ENCODE assay signal across 8 mouse cellular contexts in the genomic region with DNA sequence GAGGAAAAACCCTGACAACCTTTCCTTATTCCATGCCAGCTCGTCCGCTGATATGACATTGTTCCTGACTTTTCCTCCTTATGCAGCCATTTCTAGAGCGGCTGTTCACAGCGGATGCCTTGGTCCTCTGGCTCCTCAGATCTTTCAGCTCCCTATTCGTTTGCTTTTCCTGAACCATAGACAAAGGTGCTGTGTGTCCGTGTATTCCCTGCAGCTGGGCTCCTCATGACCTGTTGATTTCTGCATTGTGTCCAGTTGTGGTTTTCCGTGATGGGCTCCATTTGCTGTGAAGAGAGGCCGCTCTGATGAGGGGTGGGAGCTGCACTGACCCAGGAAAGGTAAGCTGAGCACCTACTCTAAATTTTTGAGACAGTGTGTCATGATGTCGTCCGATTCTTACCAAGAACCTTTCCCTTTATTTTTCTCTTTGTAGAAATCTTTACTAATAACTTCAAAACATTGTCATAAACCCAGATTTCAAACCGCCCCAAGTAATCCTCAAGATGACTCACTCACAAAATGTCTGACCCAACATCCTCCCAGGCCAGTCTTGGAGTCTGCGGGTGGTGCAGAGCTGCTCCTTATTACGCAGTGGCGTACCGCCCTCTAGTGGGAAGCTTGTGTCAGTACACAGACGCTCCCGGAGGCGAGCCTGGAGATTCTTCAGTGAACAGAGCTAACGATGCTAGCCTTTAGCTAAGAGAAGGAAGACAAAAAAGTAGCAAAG. TPM values are rescaled to one million over a fixed set of nuclear protein-coding genes. Genes with fewer than 3 reads are reported as not detected.
A peak's percentile ranks its signal among the peaks of the same experiment; 100 is the strongest.
DNase-seq lines count a peak whose midpoint lies in the region; ATAC-seq and TF ChIP-seq lines count a peak whose summit lies in the region.

No protein-coding gene starts in this region.

- H3K27ac ChIP-seq in forebrain, embryonic 13.5 days = no peak overlapping the region
- H3K27ac ChIP-seq in lung, embryonic 14.5 days (ENCODE audit: low read depth) = no peak overlapping the region
- H3K27ac ChIP-seq in olfactory bulb, adult 2 months (ENCODE audit: insufficient read depth, low read depth, low read length) = no peak overlapping the region

- ATAC-seq in forebrain, embryonic 13.5 days = peak; percentile 42
- ATAC-seq in lung, embryonic 14.5 days (ENCODE audit: insufficient read depth) = peak; percentile 59

- H3K4me2 ChIP-seq in forebrain, embryonic 13.5 days = no peak overlapping the region
- H3K4me2 ChIP-seq in lung, embryonic 14.5 days = no peak overlapping the region

- H3K9me3 ChIP-seq in forebrain, embryonic 13.5 days (replicated peaks) = no peaks in the 10 kb centered on the region
- no peaks in the 10 kb centered on the region for H3K9me3 ChIP-seq in lung, embryonic 14.5 days (ENCODE audit: low read depth, low read length)

- H3K36me3 ChIP-seq in forebrain, embryonic 13.5 days (ENCODE audit: poor library complexity, severe bottlenecking) = no peaks in the 10 kb centered on the region
- no peaks in the 10 kb centered on the region for H3K36me3 ChIP-seq in lung, embryonic 14.5 days (ENCODE audit: insufficient read depth)

- no peaks in the 10 kb centered on the region for H3K27me3 ChIP-seq in forebrain, embryonic 13.5 days
- no peaks in the 10 kb centered on the region for H3K27me3 ChIP-seq in lung, embryonic 14.5 days (ENCODE audit: insufficient read depth, low read length)

- peaks cover 13% of the 10 kb centered on the region for H3K4me1 ChIP-seq in forebrain, embryonic 13.5 days
- peaks cover 7% of the 10 kb centered on the region for H3K4me1 ChIP-seq in lung, embryonic 14.5 days (ENCODE audit: insufficient read depth)
- H3K4me1 ChIP-seq in olfactory bulb, adult 2 months (ENCODE audit: control insufficient read depth, insufficient read depth, low read length) = peaks cover 11% of the 10 kb centered on the region

- 39% methylated on average over 19 of the region's 19 CpGs for WGBS in forebrain, embryonic 13.5 days
- 30% methylated on average over 19 of the region's 19 CpGs for WGBS in lung, embryonic 14.5 days
- 38% methylated on average over 19 of the region's 19 CpGs for WGBS in olfactory bulb, adult 2 months

- H3K4me3 ChIP-seq in forebrain, embryonic 13.5 days = no peak overlapping the region
- no peak overlapping the region for H3K4me3 ChIP-seq in lung, embryonic 14.5 days (ENCODE audit: low read depth, low read length)
- no peak overlapping the region for H3K4me3 ChIP-seq in olfactory bulb, adult 2 months (ENCODE audit: insufficient read depth, low read depth, low read length)

- no peak overlapping the region for H3K9ac ChIP-seq in forebrain, embryonic 13.5 days
- no peak overlapping the region for H3K9ac ChIP-seq in lung, embryonic 14.5 days

- peak; percentile 99 for TF ChIP-seq CTCF in lung, embryonic 14.5 days (IDR thresholded peaks at IDR 0.05; ENCODE audit: low read depth)
- peak; percentile 75 for TF ChIP-seq CTCF in olfactory bulb, adult 2 months (IDR thresholded peaks at IDR 0.05; ENCODE audit: insufficient read depth, low read depth, low read length)

- intact Hi-C loops in heart, postnatal 25 days (cut with DNase I) = loop anchor here (1.0 to 5.0 kb wide), 3 partner anchors 95 to 505 kb away; no protein-coding TSS in a partner anchor

- DNase-seq in ES-CJ7 (ENCODE audit: low read depth, low spot score) = peak; percentile 95
- DNase-seq in c-Kit-positive CD71-positive TER-119-positive erythroid progenitor cells, embryonic 14.5 days (ENCODE audit: low spot score) = peak; percentile 74
- DNase-seq in heart, postnatal 25 days (ENCODE audit: low spot score) = peak; percentile 68
- DNase-seq in layer of hippocampus, adult 11-12 months (ENCODE audit: low spot score) = peak; percentile 89
- peak; percentile 96 for DNase-seq in lung, embryonic 14.5 days
- peak; percentile 86 for DNase-seq in testis, postnatal 14 days (ENCODE audit: low spot score)

- TF ChIP-seq POLR2A in olfactory bulb, adult 2 months (IDR thresholded peaks at IDR 0.05; ENCODE audit: insufficient read depth, low read depth, low read length) = no peak

RNA-seq across cellular contexts. Expression of a gene that starts 3.7 kb away (rescaled TPM):
- polyA plus RNA-seq in forebrain, embryonic 13.5 days (2015; fragmentation: Nextera tagmentation; extraction: Ambion mirVana) = 37.2 and 42.5 TPM in 2 replicates
- total RNA-seq in heart, postnatal 25 days (2021) = under 1 TPM; 0.57 to 0.78 TPM
- polyA plus RNA-seq in lung, embryonic 14.5 days (2014; fragmentation: Nextera tagmentation; extraction: Ambion mirVana) = 43.7 and 46.8 TPM in 2 replicates
- polyA plus RNA-seq in olfactory bulb, adult 2 months (2012; ENCODE audit: insufficient read depth, insufficient read length, low replicate concordance, missing spikeins) = not detected in 2 replicates

Comparison
In these comparisons a context has a peak if more than half of its experiments do, and no peak if none do; other contexts are left out.
1. RNA of a gene that starts 3.7 kb away (polyA plus RNA-seq): 43.7 to 46.8 TPM in lung, embryonic 14.5 days and 37.2 to 42.5 TPM in forebrain, embryonic 13.5 days; not detected in olfactory bulb, adult 2 months; every median in the first group is over 10 times any median in the second.
2. Peak in every context shown above with its lines, with median percentiles within 50 percentile points of each other: DNase-seq.